Mouse (Mus musculus): ENCODE measurements around the gene Sirt3.

- no peak for TF ChIP-seq CTCF (IDR thresholded peaks at IDR 0.05; ENCODE audit: low read depth, low read length)
- TF ChIP-seq POLR2A (IDR thresholded peaks at IDR 0.05; ENCODE audit: insufficient read depth, low read length) = no peak
Observed at GRCm38 (mm10) chr7:140821305-140821652, 60.8 kb downstream of the Sirt3 start.
